Mouse (Mus musculus) spleen, adult 2 months (tissue): ENCODE results near the gene Tubgcp3. TPM values are rescaled to one million over a fixed set of nuclear protein-coding genes. Genes with fewer than 3 reads are reported as not detected.

Experiments used
- DNase-seq, 2 experiments: peaks; one replicate each; pipeline versions ENCODE4 v3.0.0 to v3.0.0-alpha.2; 2012 to 2021; ENCODE audit warnings: low spot score in 2 of 2, low read depth in 1 of 2
- H3K27ac ChIP-seq: fragments of 200-500 bp; 2 replicates; pipeline ENCODE4 v1.5.1; 2012; ENCODE audit warnings: low read length, inconsistent platforms; ENCODE audit not compliant: insufficient read depth
- H3K27me3 ChIP-seq: fragments of 200-500 bp; 2 replicates; pipeline ENCODE4 v1.6.1; 2012; ENCODE audit warnings: mild to moderate bottlenecking, moderate library complexity, low read length, inconsistent platforms; ENCODE audit not compliant: control insufficient read depth, insufficient read depth
- H3K36me3 ChIP-seq: fragments of 200-500 bp; 2 replicates; pipeline ENCODE4 v1.6.1; 2012; ENCODE audit warnings: mild to moderate bottlenecking, low read length, inconsistent platforms; ENCODE audit not compliant: control insufficient read depth, insufficient read depth
- H3K4me1 ChIP-seq: fragments of 200-500 bp; 2 replicates; pipeline ENCODE4 v1.6.1; 2011; ENCODE audit warnings: inconsistent platforms; ENCODE audit not compliant: control insufficient read depth, insufficient read depth, insufficient read length
- H3K4me3 ChIP-seq: fragments of 200-500 bp; 2 replicates; pipeline ENCODE4 v1.5.1; 2011; ENCODE audit warnings: mild to moderate bottlenecking, inconsistent platforms; ENCODE audit not compliant: insufficient read depth, insufficient read length; ENCODE audit errors: extremely low read depth
- CTCF ChIP-seq: fragments of 200-500 bp; IDR thresholded peaks from 2 replicates; pipeline ENCODE4 v1.5.1; 2011; ENCODE audit warnings: mild to moderate bottlenecking, inconsistent platforms; ENCODE audit not compliant: insufficient read depth, insufficient read length, insufficient replicate concordance; ENCODE audit errors: extremely low read depth
- POLR2A ChIP-seq: fragments of 200-500 bp; IDR thresholded peaks from 2 replicates; pipeline ENCODE4 v1.6.1; 2011; ENCODE audit warnings: low read depth, low read length, inconsistent platforms
- WGBS: fragments of 180-500 bp; shearing (Covaris S2); methylation state at CpG from one replicate; pipeline ENCODE4 v1.1.7; 2018; 5-methylcytosine and 5-hydroxymethylcytosine counted together
- polyA plus RNA-seq: library from polyadenylated mRNA; depleted of rRNA; stranded (reverse); fragments of >200 nt; gene quantifications from 2 replicates; pipeline ENCODE4 v1.2.3, GENCODE M21; 2012; rRNA removed

Gene Tubgcp3
- polyA plus RNA-seq: 38.4 and 54.2 TPM in 2 replicates

- peak; percentile 62 for TF ChIP-seq POLR2A
- no peak for TF ChIP-seq CTCF
- Histone ChIP-seq H3K27ac (no peak within 1 kb of the TSS), H3K4me1 (peaks cover 2% of the 10 kb centered on the region; the same call in 1 of the 2 replicates), H3K4me3 (peak within 1 kb of the TSS; percentile 79), H3K36me3 (no peaks in the 10 kb centered on the region), H3K27me3 (no peaks in the 10 kb centered on the region)
- DNase-seq: peak; percentile 64 to 79
- 6% methylated on average over 65 of the region's 65 CpGs for WGBS
These were observed at the start of gene Tubgcp3 for GRCm38 (mm10) chr8:12672056-12672881. Gene Tubgcp3, minus strand, starts transcription at chr8:12672248.

DNA sequence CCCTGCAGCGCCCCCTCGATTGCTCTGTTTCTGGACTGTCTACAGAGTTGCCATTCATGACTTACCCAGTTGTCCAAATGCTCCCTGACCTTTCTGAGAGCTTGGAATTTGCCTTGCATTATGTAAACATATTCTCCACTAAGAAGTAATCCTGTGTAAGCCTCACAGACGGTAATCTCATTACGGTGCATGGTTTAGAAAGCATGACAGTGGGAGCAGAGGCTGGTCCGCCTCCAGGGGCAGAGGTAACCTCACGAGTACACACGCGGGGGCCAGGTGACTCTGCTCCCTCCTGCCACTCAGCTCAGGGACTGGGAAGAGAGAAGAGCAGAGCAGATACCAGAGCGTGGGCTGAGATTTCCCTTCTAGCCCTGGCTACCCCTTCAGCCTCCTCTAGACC lies 47.0 kb upstream of the Tubgcp3 start:
- no peak for TF ChIP-seq CTCF
- TF ChIP-seq POLR2A: no peak
- no peaks in the 10 kb centered on the region for H3K4me1 ChIP-seq
- H3K36me3 ChIP-seq: no peaks in the 10 kb centered on the region
- 85% methylated on average over 9 of the region's 9 CpGs for WGBS
- DNase-seq: no peak
- H3K27me3 ChIP-seq: no peaks in the 10 kb centered on the region
- H3K27ac ChIP-seq: no peak overlapping the region
- no peak overlapping the region for H3K4me3 ChIP-seq

- Histone ChIP-seq H3K36me3 (no peaks in the 10 kb centered on the region), H3K27me3 (no peaks in the 10 kb centered on the region), H3K4me3 (no peak overlapping the region), H3K27ac (no peak overlapping the region), H3K4me1 (no peaks in the 10 kb centered on the region)
- no peak for DNase-seq
- TF ChIP-seq POLR2A: no peak
- no peak for TF ChIP-seq CTCF
- WGBS: 82% methylated on average over 18 of the region's 18 CpGs
These were observed 44.0 kb upstream of the Tubgcp3 start for GRCm38 (mm10) chr8:12715861-12716585.

DNA sequence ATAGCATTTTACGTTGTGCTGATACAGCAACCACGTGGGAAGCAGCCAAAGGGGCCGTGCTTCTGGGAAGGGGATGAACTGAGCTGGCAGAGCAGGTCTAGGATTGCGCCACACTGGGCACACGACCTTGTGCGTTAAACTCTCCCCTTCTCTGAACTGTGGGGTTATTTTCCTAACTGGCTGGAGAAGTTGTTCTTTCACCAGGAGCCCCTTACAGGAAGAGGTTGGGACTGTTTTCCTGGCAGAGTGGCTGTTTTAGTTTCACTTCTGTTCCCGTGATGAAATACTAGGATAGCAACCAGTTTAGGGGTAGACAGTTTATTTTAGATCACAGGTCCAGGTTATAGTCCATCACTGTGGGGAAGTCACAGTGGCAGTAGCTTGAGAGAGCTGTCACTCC lies 39.6 kb upstream of the Tubgcp3 start:
- Histone ChIP-seq H3K36me3 (no peaks in the 10 kb centered on the region), H3K27me3 (no peaks in the 10 kb centered on the region), H3K27ac (no peak overlapping the region), H3K4me1 (no peaks in the 10 kb centered on the region), H3K4me3 (no peak overlapping the region)
- TF ChIP-seq CTCF (no peak), POLR2A (no peak)
- 55% methylated on average over 7 of the region's 7 CpGs for WGBS
- no peak for DNase-seq

DNA sequence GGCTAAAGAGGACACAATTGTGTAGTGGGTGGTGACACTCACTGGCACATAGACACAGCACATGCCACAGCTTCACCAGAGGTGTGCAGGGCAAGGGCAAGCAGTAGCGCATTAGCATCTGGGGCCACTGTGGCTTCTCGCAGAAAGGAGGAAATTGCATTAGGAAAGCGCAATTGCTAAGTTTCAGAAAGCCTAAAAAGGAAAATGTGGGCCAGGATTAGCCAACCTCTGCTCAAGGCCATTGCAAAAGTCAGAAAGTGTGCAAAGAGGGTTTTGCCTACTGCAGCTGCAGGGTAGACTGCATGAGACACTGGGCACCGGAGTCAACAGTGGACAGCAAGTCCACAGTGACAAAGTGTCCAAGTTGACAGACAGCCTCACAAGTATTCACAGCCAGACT lies 31.5 kb upstream of the Tubgcp3 start:
- DNase-seq: no peak
- 58% methylated on average over 4 of the region's 4 CpGs for WGBS
- Histone ChIP-seq H3K27me3 (no peaks in the 10 kb centered on the region), H3K27ac (no peak overlapping the region), H3K4me1 (no peaks in the 10 kb centered on the region), H3K36me3 (no peaks in the 10 kb centered on the region), H3K4me3 (no peak overlapping the region)
- TF ChIP-seq CTCF (no peak), POLR2A (no peak)

DNA sequence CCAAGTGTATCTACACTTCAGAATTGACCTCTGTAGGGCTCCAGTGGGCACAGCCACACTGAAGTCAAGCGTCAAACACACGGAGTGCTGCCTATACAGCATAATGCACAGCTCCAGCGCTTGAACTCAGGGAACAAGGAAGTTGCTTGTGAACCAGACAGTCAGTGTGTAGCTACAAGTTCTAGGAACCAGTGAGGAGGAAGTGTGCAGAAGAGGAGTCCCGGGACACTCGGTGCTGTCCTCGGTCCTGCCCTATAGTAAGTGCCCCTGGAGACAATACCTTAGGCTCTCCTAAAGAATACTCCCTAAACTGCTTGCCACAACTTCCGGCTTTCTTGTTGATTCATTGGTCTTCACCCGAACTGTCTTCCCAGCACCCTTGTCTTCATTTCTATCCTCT lies 30.2 kb upstream of the Tubgcp3 start:
- TF ChIP-seq CTCF (no peak), POLR2A (no peak)
- Histone ChIP-seq H3K36me3 (no peaks in the 10 kb centered on the region), H3K4me1 (no peaks in the 10 kb centered on the region), H3K27ac (no peak overlapping the region), H3K4me3 (no peak overlapping the region), H3K27me3 (no peaks in the 10 kb centered on the region)
- 38% methylated on average over 8 of the region's 8 CpGs for WGBS
- DNase-seq: no peak
